Mouse (Mus musculus) naive thymus-derived CD4-positive, alpha-beta T cell, adult 2 months (primary cell): ENCODE results near the gene Nkg7.
A peak's percentile ranks its signal among the peaks of the same experiment; 100 is the strongest.

ENCODE experiments used
- DNase-seq: peaks from one replicate; pipeline ENCODE4 v3.0.0-alpha.2; 2011; ENCODE audit warnings: low read depth

Gene Nkg7

GRCm38 (mm10) chr7:43447801-43448200 lies 10.9 kb downstream of the Nkg7 start:
- DNase-seq, result no peak

- DNase-seq, result no peak
Observed at GRCm38 (mm10) chr7:43448246-43448645, 11.4 kb downstream of the Nkg7 start.

- DNase-seq, result no peak
Observed at GRCm38 (mm10) chr7:43449811-43450210, 12.9 kb downstream of the Nkg7 start.

- DNase-seq, result no peak
Observed at GRCm38 (mm10) chr7:43451726-43452125, 14.9 kb downstream of the Nkg7 start.

GRCm38 (mm10) chr7:43452609-43453008 lies 15.7 kb downstream of the Nkg7 start:
- no peak for DNase-seq

DNA sequence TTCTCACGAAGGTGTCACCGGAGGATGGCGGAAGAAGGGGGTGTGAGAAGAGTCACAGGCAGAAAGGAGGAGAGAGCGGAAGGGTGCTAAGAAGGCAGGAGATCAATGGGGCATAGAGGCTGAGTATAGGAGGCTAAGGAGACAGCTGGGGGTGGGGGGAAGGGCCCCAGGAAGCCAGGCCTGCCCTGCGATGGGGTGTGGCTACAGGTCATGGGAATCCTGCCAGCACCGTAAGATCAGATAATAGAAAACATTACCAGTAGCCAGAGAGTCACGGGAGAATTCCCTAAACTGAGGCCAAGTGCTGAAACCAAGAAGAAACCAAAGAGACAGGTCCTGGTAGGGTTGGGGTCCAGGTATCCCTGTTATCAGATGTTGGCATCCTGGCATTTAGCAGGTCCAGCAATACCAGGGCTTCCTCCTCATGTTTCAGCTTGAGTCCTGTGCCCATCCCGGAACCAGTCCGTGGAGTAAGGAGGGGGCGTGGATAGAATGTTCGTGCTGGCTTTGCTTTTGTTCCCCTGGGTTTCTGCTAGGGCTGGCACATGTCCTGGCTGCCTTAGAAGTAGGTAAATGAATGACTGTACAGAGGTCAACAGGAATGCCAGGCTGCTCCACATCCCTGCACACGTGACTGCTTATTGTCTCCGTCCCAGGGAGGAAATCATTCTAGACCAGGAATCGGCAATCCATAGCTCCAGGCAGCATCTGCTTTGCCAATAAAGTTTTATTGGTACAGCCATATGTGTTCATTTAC lies 16.9 kb downstream of the Nkg7 start:
- DNase-seq, result no peak

DNA sequence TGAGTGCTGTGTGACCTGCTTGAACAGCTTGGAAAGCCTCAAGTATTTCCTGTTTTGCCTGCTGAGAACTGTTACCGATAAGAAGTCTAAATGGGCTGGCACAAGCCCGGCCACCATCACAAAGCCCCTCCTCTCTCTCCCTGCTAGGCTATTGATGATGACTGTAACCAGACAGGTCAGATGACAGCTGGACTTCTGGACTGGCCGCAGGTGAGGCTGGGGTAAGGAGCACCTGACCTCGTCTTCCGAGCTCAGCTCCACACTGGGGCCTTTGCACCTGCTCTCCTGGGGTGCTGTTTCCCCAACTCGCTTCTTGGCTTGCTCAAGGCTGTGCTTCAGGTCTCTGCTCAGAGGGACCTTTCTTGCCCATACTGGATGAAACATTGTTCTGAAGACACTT lies 17.5 kb downstream of the Nkg7 start:
- no peak for DNase-seq

DNA sequence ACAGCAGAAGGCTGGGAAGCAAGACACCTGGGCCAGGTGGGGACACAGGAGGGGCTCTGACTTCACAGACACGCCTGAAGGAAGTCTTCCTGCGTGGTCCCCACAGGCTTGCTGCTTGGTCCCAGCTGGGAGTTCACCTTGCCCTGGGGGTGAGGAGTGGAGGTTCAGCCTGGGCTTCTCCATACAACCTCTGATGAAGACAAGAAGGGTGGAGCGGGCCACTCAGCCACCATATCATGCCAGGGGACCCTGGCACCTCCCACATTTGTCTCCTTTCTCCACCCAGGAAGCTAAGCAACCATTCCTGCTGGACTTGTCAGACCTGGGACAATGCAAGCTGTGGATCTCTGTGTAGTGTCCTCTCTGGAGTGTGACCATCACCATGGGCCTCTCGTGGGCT lies 26.0 kb downstream of the Nkg7 start, which contains the start of gene Vsig10l:
Gene Vsig10l, plus strand, starts transcription at position 301 of the 400 bp plus-strand sequence.
- DNase-seq, result no peak

DNA sequence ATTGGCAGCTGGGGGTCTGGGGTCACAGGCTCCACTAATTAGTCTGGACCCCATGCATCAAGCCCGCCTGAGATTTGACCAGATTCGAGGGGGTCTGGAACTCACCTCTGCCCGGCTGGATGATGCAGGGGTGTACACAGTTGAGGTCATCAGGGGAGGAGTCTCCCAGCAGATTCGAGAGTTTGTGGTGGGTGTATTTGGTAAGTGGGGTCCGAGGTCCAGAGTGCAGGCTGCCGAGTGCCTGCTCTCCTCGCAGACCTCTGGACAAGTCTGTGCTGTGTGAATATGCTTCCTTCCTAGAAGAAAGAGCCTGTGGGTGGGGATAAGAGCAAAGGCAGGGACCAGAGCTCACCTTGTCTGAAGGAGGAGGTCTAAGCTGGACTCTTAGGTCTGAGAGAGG lies 27.1 kb downstream of the Nkg7 start:
- no peak for DNase-seq

DNA sequence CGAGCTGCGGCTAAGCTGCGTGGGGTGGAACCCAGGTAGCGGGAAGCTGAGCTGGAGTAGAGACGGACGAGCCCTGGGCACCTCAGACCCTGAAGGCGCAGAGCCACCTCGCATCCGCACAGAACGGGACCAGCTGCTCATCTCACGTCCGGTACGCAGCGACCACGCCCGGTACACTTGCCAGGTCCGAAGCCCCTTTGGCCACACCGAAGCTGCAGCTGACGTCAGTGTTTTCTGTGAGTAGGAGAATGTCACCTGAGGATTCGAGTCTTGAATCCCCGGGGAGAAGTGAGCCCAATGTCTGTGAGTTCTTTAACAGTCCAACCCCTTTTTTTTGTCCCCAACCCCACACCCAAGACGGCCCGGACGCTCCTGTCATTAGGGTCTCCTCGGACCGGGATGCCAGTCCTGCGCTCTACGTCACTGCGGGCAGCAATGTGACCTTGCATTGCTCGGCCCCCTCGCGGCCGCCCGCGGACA lies 28.0 kb downstream of the Nkg7 start:
- peak; percentile 43 for DNase-seq

- peak; percentile 96 for DNase-seq
Observed at GRCm38 (mm10) chr7:43465344-43466098, 28.6 kb downstream of the Nkg7 start.

- peak; percentile 88 for DNase-seq
Observed at GRCm38 (mm10) chr7:43466099-43466694, 29.3 kb downstream of the Nkg7 start.

GRCm38 (mm10) chr7:43470373-43470772 lies 33.5 kb downstream of the Nkg7 start:
- peak; percentile 75 for DNase-seq

DNA sequence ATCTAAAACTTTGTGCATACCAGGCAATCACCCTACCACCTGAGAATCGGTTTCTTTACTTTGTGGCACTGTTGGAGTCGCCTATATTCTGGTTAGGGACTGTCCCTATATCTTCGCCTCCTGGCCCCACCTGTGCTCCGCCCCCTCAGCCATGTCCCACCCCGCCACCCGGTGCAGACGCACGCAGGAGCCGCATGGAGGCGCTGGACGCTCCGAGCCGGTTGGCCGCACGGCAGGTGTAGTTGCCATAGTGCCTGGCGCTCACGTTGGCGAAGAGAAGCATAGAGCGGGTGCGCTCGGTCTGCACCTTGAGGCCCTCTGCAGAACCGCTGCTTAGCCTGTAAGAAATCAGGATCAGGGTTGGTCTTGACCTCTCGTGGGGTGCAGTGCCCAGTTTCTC lies 38.8 kb downstream of the Nkg7 start:
- peak; percentile 37 for DNase-seq

DNA sequence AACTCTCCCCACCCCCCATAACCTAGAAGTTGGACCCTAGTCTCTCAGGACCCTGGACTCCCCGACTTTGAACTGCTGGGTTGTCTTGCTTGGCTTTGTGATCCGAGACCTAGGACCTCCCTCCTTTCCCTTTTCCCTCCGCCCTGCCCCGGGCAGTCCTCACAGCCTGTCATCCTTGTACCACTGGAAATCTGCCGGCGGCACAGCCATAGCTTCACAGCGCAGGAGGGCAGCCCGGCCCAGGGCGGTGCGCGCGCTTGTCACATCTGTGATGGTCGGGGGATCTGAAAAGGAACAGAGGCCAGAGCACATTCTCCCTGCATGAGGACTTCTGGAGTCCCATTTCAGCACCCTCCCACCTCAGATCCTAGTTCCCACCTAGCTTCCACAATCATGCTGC lies 39.5 kb downstream of the Nkg7 start:
- DNase-seq, result no peak

DNA sequence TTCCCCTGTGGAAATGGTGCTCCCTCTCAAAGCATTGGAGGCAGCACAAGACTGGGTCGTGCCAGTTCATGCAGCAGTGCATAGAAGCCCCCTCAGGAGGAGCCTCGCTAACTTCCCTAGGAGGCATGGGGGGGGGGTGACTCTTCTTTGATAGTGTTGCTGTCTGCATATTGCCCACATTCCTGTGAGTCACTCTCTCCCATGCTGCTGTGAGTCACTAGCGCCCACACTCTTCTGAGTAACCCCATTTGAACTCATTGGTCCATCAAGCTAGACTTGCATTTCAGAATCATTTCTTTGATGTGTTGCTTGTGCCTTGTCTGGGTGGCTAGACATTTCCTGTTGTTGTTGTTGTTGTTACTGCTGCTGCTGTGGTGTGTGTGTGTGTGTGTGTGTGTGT lies 44.3 kb downstream of the Nkg7 start:
- no peak for DNase-seq

DNA sequence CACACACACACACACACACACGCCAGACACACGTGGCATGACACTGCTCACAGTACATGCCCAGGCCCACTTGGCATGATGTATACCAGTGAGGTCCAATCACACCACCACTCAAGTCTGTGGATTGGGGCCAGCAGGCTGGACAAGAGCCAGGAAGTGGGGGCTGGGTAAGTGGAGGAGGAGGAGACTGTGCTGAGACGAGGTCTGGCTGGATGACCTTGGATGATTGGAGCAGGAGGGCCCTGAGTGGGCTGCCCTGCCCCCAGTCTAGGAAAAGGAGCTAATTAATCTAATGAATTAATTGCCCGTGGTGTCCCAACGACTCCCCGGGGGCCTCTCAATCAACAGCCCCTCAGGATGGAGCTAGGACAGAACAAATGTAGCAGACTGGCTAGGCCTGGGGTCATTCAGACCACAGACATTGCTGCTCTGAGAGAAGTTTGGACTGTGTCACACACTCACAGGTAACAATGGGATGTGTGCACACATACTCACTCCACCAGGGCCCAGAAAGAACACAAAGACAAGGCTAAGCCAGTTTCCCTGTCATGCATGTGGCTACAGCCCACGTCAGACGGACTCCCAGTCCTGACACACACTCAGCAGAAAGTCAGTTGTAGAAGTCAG lies 45.3 kb downstream of the Nkg7 start:
- DNase-seq, result no peak

DNA sequence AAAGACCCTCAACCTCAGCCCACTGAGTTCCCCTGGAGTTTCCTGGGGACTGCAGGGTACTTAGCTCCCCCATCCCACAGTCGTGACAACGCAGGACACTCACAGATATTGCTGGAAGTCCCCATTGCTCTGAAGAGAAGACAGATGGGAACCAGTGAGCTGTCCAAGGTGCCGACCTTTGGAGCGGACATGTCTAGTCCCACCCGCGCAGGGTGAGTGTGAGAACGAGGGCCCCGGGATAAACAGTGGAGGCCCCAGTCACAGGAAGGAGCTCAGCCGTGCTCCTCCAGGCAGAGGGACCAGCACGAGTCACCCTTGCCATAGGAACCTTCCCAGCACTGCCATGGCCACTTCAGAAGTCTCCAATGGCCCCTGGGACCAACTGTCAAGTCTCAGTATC lies 46.4 kb downstream of the Nkg7 start:
- DNase-seq, result no peak
